ENCODE assay signal across 24 mouse cellular contexts in the genomic region with DNA sequence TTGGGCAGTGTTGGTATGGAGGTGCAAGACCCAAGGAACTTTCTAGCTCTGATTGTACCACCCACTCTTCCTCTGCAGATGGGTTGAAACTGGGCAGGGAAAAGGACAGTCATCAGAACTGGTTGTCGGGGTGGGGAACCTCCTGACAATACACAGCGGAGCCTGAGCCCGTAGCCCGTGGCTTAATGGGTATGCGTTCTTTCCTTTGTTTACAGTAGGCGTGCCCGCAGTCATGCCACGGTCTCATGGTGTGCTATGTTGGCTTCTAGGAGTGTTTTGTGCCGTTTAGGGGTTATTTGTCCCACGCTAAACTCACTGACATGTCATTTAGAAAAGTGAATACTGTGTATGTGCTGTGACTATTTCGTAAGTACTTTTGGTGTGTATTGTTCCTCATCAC.
DNase-seq lines count a peak whose midpoint lies in the region; ATAC-seq and TF ChIP-seq lines count a peak whose summit lies in the region.
"Had no signal": no experiment of that assay in that cellular context is flagged by ENCODE, and none has a peak within 500 bp of the region (broad histone marks: within the 10 kb centered on the region; RNA-seq: fewer than 3 reads in every experiment).

No protein-coding gene starts in this region.

- peaks cover 8% of the 10 kb centered on the region for H3K4me1 ChIP-seq in lung, adult 2 months (ENCODE audit: control insufficient read depth, insufficient read depth, low read length)
- H3K4me1 ChIP-seq in hindbrain, embryonic 12.5 days = peaks cover 9% of the 10 kb centered on the region
- peaks cover 29% of the 10 kb centered on the region for H3K4me1 ChIP-seq in midbrain, embryonic 14.5 days (ENCODE audit: control insufficient read depth, insufficient read depth, low read length)
- H3K4me1 ChIP-seq: heart, embryonic 12.5 days had no signal

- no peak for TF ChIP-seq CTCF in lung, adult 2 months (IDR thresholded peaks at IDR 0.05; ENCODE audit: insufficient read depth, low read length)

- ATAC-seq in hindbrain, embryonic 12.5 days (ENCODE audit: low FRiP score) = no peak
- ATAC-seq in midbrain, embryonic 14.5 days (ENCODE audit: low FRiP score, low TSS enrichment) = no peak
- no peak for ATAC-seq in megakaryocyte, adult 5-6 weeks (ENCODE audit: poor library complexity, severe bottlenecking)
- ATAC-seq: inflammation-experienced regulatory T-cells, adult 6 months; liver, embryonic 12.5 days had no signal

- WGBS in lung, adult 2 months = 62% methylated on average over 11 of the region's 11 CpGs
- 52% methylated on average over 11 of the region's 11 CpGs for WGBS in hindbrain, embryonic 12.5 days
- 62% methylated on average over 11 of the region's 11 CpGs for WGBS in midbrain, embryonic 14.5 days

- TF ChIP-seq POLR2A in lung, adult 2 months (IDR thresholded peaks at IDR 0.05; ENCODE audit: borderline replicate concordance, extremely low read depth, low read depth, low read length) = 0 out of 2 replicates have a peak, but pooled peaks have one; percentile 10

- H3K9ac ChIP-seq in hindbrain, embryonic 12.5 days = no peak overlapping the region
- H3K9ac ChIP-seq in midbrain, embryonic 14.5 days (replicated peaks; ENCODE audit: low read length) = no peak overlapping the region
- H3K9ac ChIP-seq: heart, embryonic 12.5 days; lung, embryonic 15.5 days had no signal

- H3K27me3 ChIP-seq in hindbrain, embryonic 12.5 days = peaks cover 3% of the 10 kb centered on the region; the same call in 1 of the 2 replicates
- H3K27me3 ChIP-seq in midbrain, embryonic 14.5 days (ENCODE audit: control insufficient read depth, insufficient read depth, low read length) = no peaks in the 10 kb centered on the region
- H3K27me3 ChIP-seq: heart, embryonic 12.5 days had no signal

- H3K9me3 ChIP-seq in hindbrain, embryonic 12.5 days (replicated peaks) = no peaks in the 10 kb centered on the region
- H3K9me3 ChIP-seq in midbrain, embryonic 14.5 days (ENCODE audit: control insufficient read depth, low read length) = no peaks in the 10 kb centered on the region
- H3K9me3 ChIP-seq: forebrain, embryonic 12.5 days; heart, embryonic 12.5 days; liver, embryonic 12.5 days; lung, embryonic 15.5 days; megakaryocyte, embryonic 14.5 days had no signal

- no peak overlapping the region for H3K4me3 ChIP-seq in lung, adult 2 months (replicated peaks; ENCODE audit: extremely low read depth, low read depth, low read length)
- H3K4me3 ChIP-seq in hindbrain, embryonic 12.5 days = no peak overlapping the region
- no peak overlapping the region for H3K4me3 ChIP-seq in midbrain, embryonic 14.5 days (replicated peaks; ENCODE audit: low read depth, low read length)
- H3K4me3 ChIP-seq: megakaryocyte, embryonic 14.5 days; myocyte had no signal

- H3K27ac ChIP-seq in hindbrain, embryonic 12.5 days = peak overlapping the region; percentile 95
- peak overlapping the region; percentile 95 for H3K27ac ChIP-seq in midbrain, embryonic 14.5 days (replicated peaks; ENCODE audit: low read depth, low read length)
- H3K27ac ChIP-seq: liver, embryonic 12.5 days; lung, embryonic 15.5 days had no signal

- no peak overlapping the region for H3K4me2 ChIP-seq in hindbrain, embryonic 12.5 days (replicated peaks)
- H3K4me2 ChIP-seq in midbrain, embryonic 14.5 days (ENCODE audit: low read length) = no peak overlapping the region

- no peak for DNase-seq in lung, adult 2 months
- no peak for DNase-seq in lung, postnatal 25 days (ENCODE audit: low spot score)
- DNase-seq in ES-CJ7 (ENCODE audit: low read depth, low spot score) = peak; percentile 68
- DNase-seq in midbrain, embryonic 14.5 days = no peak
- no peak for DNase-seq in adrenal gland, postnatal 10 days
- no peak for DNase-seq in gastrocnemius, postnatal 10 days
- DNase-seq: cerebellum, adult 18-20 months; cerebellum, postnatal 25 days; heart, adult 11 months; heart, postnatal 14 days; kidney, adult 2 months; kidney, postnatal 36 days; right cerebral cortex, adult 18-20 months; thymus, adult 18-20 months; thymus, postnatal 4 days had no signal

- no peaks in the 10 kb centered on the region for H3K36me3 ChIP-seq in hindbrain, embryonic 12.5 days
- H3K36me3 ChIP-seq in midbrain, embryonic 14.5 days (ENCODE audit: control insufficient read depth, insufficient read depth, low read length) = no peaks in the 10 kb centered on the region
- H3K36me3 ChIP-seq: forebrain, embryonic 12.5 days; heart, embryonic 12.5 days; liver, embryonic 12.5 days; lung, embryonic 15.5 days had no signal
